Mouse (Mus musculus): ENCODE measurements around the gene Mdn1. TPM values are rescaled to one million over a fixed set of nuclear protein-coding genes. Genes with fewer than 3 reads are reported as not detected.

Gene Mdn1
- 3.0 and 4.0 TPM in 2 replicates for polyA plus RNA-seq (2015; fragmentation: Nextera tagmentation; extraction: Ambion mirVana)

DNA sequence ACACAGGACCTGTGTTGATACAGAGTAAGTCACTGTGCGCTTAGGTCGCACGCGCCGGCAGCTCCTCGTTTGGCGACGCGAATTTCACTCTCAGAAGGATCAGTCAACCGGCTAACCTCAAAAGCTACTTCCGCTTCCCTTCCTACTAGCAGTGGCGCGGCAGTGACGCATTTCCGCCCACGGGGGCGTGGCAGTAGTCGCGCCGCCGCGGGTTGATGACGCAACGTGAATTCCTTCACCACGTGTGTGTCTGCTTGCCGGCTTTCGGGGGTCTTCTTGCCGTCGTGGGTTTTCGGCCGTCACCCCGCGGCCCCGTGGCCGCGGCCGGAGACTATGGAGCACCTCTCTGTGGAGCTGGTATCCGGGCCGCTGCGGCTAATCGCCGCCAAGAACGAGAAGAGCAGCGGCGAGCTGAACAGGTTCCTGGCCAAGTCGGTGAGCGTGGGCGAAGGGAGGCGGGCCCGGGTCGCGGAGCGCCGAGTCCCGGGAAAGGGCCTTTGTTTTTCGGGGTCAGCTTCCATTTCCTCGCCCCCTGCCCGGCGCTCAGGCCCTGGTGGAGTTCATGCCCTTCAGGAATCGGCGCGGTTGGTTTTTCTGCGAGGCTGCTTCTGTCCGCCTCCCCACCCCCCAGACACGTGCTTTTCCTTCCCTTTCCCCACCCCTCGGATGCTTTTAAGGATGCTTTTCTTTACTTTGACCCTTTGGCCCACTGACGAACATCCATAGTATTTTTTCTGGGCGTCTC, at the start of gene Mdn1:
Gene Mdn1, plus strand, starts transcription at position 202 of the 745 bp plus-strand sequence.

DNA sequence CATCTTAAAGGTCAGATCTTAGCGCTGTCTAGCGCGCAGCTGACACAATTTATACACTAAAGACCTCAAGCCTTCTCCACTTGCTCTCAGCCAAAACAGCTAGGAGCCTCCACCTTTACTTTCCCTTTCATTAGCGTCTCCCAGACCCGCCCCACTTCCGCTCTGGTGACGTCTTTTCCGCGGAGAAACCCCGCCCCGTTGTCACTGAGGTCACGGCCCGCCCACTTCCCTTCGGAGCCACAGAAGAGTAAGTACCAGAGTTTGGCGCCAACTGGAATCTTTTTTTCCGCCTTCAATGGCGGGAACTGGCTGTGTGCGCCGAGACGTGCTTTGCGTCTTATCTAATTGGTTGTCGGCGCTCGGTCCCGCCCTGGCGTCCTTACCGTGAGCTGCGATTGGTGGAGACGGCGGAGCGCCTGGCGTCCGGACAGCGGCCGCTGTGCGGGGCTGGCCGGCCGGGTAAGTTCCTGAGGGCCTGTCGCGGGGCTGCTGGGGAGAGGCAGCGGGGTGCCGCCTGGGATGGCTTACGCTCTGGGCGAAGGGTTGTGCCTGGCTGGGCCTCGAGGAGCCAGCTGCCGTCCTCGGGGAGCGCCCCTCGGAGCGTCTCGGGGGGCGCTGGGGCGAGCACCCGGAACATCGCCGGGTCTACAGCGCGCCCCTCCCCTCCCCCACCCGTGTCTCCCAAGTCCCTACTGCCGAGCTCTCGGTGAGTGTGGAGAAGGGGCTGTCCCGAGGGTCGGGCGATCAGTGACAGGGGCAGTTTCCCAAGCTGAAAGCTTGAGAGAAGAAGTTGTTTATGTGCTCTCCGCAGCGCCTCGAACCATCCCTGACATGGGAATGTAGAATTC, 41.7 kb upstream of the Mdn1 start, which contains the start of gene Casp8ap2:
Gene Casp8ap2, plus strand, starts transcription at position 418 of the 848 bp plus-strand sequence.

DNA sequence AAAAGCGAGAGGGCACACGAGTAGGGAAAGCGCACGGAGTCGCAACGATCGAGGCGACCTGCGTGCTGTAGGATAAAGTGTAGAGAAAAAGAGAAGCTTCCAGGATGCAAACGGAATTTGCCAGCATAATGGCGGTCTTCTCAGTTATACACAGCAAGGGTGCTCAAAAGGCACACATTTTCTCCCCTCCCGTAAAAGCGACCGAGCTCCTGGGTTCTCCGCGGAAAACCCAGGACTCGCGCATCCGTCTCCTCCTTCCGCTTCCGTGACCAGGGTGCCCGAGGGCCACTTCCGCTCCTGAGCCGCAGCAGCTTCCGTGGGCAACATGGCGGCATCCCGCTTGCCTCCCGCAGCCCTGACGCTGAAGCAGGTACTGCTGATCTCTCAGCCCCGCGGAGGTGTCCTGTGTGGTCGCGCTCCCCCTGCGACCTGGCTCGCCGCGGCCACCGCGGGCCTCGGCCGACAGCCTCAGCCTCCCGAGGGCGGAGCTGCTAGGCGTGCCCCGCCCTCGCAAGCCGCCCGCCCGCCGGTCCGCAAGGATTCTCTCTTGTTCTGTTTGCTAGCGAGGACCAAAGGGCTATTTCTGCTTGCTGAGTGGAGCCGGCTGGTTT, 143.2 kb downstream of the Mdn1 start, which contains the start of gene Lyrm2:
Gene Lyrm2, plus strand, starts transcription at position 288 of the 611 bp plus-strand sequence.

Other genes with a start within 250 kb of the Mdn1 start
- gene Gja10, start 54.4 kb upstream of the Mdn1 start, polyA plus RNA-seq (2015; fragmentation: Nextera tagmentation; extraction: Ambion mirVana) = not detected in 2 replicates
- gene Casp8ap2, start 41.7 kb upstream of the Mdn1 start, polyA plus RNA-seq (2015; fragmentation: Nextera tagmentation; extraction: Ambion mirVana) = 14.7 and 15.5 TPM in 2 replicates
- gene Lyrm2, start 143.1 kb downstream of the Mdn1 start, polyA plus RNA-seq (2015; fragmentation: Nextera tagmentation; extraction: Ambion mirVana) = 101 TPM in 2 replicates